Comparison of ENCODE assay signal across 26 mouse cellular contexts in genomic region chr9:13707066-13707555, GRCm38 (mm10).
"Had no signal": no experiment of that assay in that cellular context is flagged by ENCODE, and none has a peak within 500 bp of the region (broad histone marks: within the 10 kb centered on the region; RNA-seq: fewer than 3 reads in every experiment).

No protein-coding gene starts in this region.

- H3K9ac ChIP-seq: heart, embryonic 13.5 days; heart, embryonic 15.5 days; hindbrain, embryonic 13.5 days; hindbrain, embryonic 15.5 days; intestine, embryonic 15.5 days; kidney, embryonic 15.5 days; limb, embryonic 13.5 days; limb, embryonic 15.5 days; liver, embryonic 12.5 days; liver, embryonic 14.5 days had no signal

- H3K9me3 ChIP-seq: heart, embryonic 13.5 days; heart, embryonic 15.5 days; hindbrain, embryonic 13.5 days; hindbrain, embryonic 15.5 days; intestine, embryonic 15.5 days; kidney, embryonic 15.5 days; limb, embryonic 13.5 days; limb, embryonic 15.5 days; liver, embryonic 12.5 days had no signal

- DNase-seq: gastrocnemius, postnatal 14 days; gastrocnemius, postnatal 36 days; heart, adult 2 months; heart, postnatal 14 days; heart, postnatal 36 days; kidney, adult 2 months; kidney, adult 9 months; kidney, postnatal 14 days; kidney, postnatal 36 days; layer of hippocampus, adult 9-11 months; layer of hippocampus, postnatal 36 days; left cerebral cortex, postnatal 4 days had no signal

- H3K27me3 ChIP-seq: heart, embryonic 13.5 days; heart, embryonic 15.5 days; hindbrain, embryonic 13.5 days; hindbrain, embryonic 15.5 days; intestine, embryonic 15.5 days; kidney, embryonic 15.5 days; limb, embryonic 13.5 days; limb, embryonic 15.5 days; liver, embryonic 12.5 days had no signal

- H3K4me1 ChIP-seq: hindbrain, embryonic 13.5 days; hindbrain, embryonic 15.5 days; intestine, embryonic 15.5 days; kidney, embryonic 15.5 days; limb, embryonic 13.5 days; limb, embryonic 15.5 days had no signal

- H3K36me3 ChIP-seq: intestine, embryonic 15.5 days; liver, embryonic 12.5 days had no signal

- H3K27ac ChIP-seq: heart, adult 2 months; heart, embryonic 13.5 days; heart, embryonic 15.5 days; hindbrain, embryonic 13.5 days; hindbrain, embryonic 15.5 days; intestine, embryonic 15.5 days; kidney, embryonic 15.5 days; kidney, postnatal 0 days; limb, embryonic 13.5 days; limb, embryonic 15.5 days; liver, embryonic 12.5 days; liver, embryonic 14.5 days had no signal

- H3K4me2 ChIP-seq: heart, embryonic 11.5 days; heart, embryonic 13.5 days; heart, embryonic 15.5 days; hindbrain, embryonic 13.5 days; hindbrain, embryonic 15.5 days; intestine, embryonic 15.5 days; kidney, embryonic 15.5 days; limb, embryonic 13.5 days; limb, embryonic 15.5 days; liver, embryonic 12.5 days had no signal

- H3K4me3 ChIP-seq: heart, adult 2 months; heart, embryonic 13.5 days; heart, embryonic 15.5 days; hindbrain, embryonic 13.5 days; hindbrain, embryonic 15.5 days; intestine, embryonic 15.5 days; kidney, embryonic 15.5 days; limb, embryonic 13.5 days; limb, embryonic 15.5 days; liver, embryonic 12.5 days had no signal

- ATAC-seq: inflammation-experienced regulatory T-cells, adult 6 months; intestine, embryonic 15.5 days; intestine, postnatal 0 days; liver, embryonic 12.5 days had no signal
